In genomic region chr4:107923145-107923802, GRCm38 (mm10) we compare ENCODE assay signal across 8 mouse cellular contexts. TPM values are rescaled to one million over a fixed set of nuclear protein-coding genes. Genes with fewer than 3 reads are reported as not detected.
DNase-seq lines count a peak whose midpoint lies in the region; ATAC-seq and TF ChIP-seq lines count a peak whose summit lies in the region.

TSS of gene Cpt2 (minus strand) at chr4:107923610.

- peak; percentile 94 for ATAC-seq in megakaryocyte progenitor cell, adult 5-6 weeks (replicated peaks; ENCODE audit: poor library complexity)

- peak within 1 kb of the TSS; percentile 78; the same call in 1 of the 2 replicates for H3K27ac ChIP-seq in cortical plate, adult 2 months (ENCODE audit: insufficient read depth, low read length)

- H3K4me3 ChIP-seq in cortical plate, adult 2 months (ENCODE audit: insufficient read depth, low read length): peak within 1 kb of the TSS; percentile 55

- DNase-seq in ZHBTc4 (ENCODE audit: low read depth, low spot score): peak; percentile 95
- DNase-seq in gastrocnemius, postnatal 10 days: peak; percentile 96
- DNase-seq in induced T-regulatory cell, adult 2 months (ENCODE audit: low read depth): peak; percentile 97
- DNase-seq in left cerebral cortex, adult 9 months (ENCODE audit: low spot score in 2 of 2): peak; percentile 43 to 83
- DNase-seq in right cerebral cortex, postnatal 14 days: peak; percentile 79
- DNase-seq in urinary bladder, postnatal 36 days (ENCODE audit: low spot score in 2 of 2): peak; percentile 93 to 97

- no peak for TF ChIP-seq CTCF in cortical plate, adult 2 months (IDR thresholded peaks at IDR 0.05; ENCODE audit: extremely low read depth, insufficient read depth, low read length)

- TF ChIP-seq POLR2A in cortical plate, adult 2 months (IDR thresholded peaks at IDR 0.05; ENCODE audit: extremely low read depth, insufficient read depth, low read length): peak; percentile 40; the same call in 1 of the 2 replicates

- H3K4me1 ChIP-seq in cortical plate, adult 2 months (ENCODE audit: control insufficient read depth, insufficient read depth, low read length): no peaks in the 10 kb centered on the region

RNA-seq across cellular contexts. Expression of gene Cpt2, which starts in this region (rescaled TPM):
- polyA plus RNA-seq in cortical plate, adult 2 months (2012; rRNA removed): 8.2 and 10.3 TPM in 2 replicates
- 10 to 100 TPM; 45.4 to 46.0 TPM for total RNA-seq in gastrocnemius, postnatal 10 days (2021)
- 20.9 and 22.2 TPM in 2 replicates for total RNA-seq in megakaryocyte progenitor cell, adult 5-6 weeks (2015)
- total RNA-seq in megakaryocyte progenitor cell, adult 5-6 weeks (2017): 19.0 and 19.7 TPM in 2 replicates

Comparison
In these comparisons a context has a peak if more than half of its experiments do, and no peak if none do; other contexts are left out.
1. Peak in every context shown above with its lines: DNase-seq, ATAC-seq, H3K4me3 ChIP-seq and H3K27ac ChIP-seq.